Mouse (Mus musculus) spleen, postnatal 36 days (tissue): ENCODE results near the gene Vpreb3.

Source experiments
- DNase-seq, 2 experiments: peaks; one replicate each; pipeline ENCODE4 v3.0.0; 2022; ENCODE audit warnings: low spot score in 2 of 2, mixed read lengths in 1 of 2

Vpreb3 gene

GRCm38 (mm10) chr10:75942736-75943477 is at the start of gene Vpreb3:
Vpreb3 (plus strand) TSS chr10:75943057.
- DNase-seq: no peak

- DNase-seq: peak; percentile 97
Measured at GRCm38 (mm10) chr10:75893089-75893750, 49.6 kb upstream of the Vpreb3 start, which contains the start of gene Derl3. Derl3 (plus strand) TSS chr10:75893413.

GRCm38 (mm10) chr10:75894601-75895000 is 48.3 kb upstream of the Vpreb3 start:
- peak; percentile 25 to 34 for DNase-seq

GRCm38 (mm10) chr10:75895730-75896129 is 47.1 kb upstream of the Vpreb3 start:
- no peak for DNase-seq

GRCm38 (mm10) chr10:75896208-75896607 is 46.6 kb upstream of the Vpreb3 start:
- no peak for DNase-seq

- DNase-seq: peak; percentile 13 to 37
Measured at GRCm38 (mm10) chr10:75897373-75897772, 45.5 kb upstream of the Vpreb3 start.

GRCm38 (mm10) chr10:75898039-75898564 is 44.8 kb upstream of the Vpreb3 start:
- no peak for DNase-seq

GRCm38 (mm10) chr10:75898846-75899245 is 44.0 kb upstream of the Vpreb3 start:
- no peak for DNase-seq

- DNase-seq: no peak
Measured at GRCm38 (mm10) chr10:75904391-75904790, 38.5 kb upstream of the Vpreb3 start.

GRCm38 (mm10) chr10:75906882-75907281 is 36.0 kb upstream of the Vpreb3 start:
- no peak for DNase-seq

GRCm38 (mm10) chr10:75910698-75911097 is 32.2 kb upstream of the Vpreb3 start:
- no peak for DNase-seq

GRCm38 (mm10) chr10:75913013-75913589 is 29.8 kb upstream of the Vpreb3 start:
- DNase-seq: no peak

GRCm38 (mm10) chr10:75915557-75915956 is 27.3 kb upstream of the Vpreb3 start:
- no peak for DNase-seq

- no peak for DNase-seq
Measured at GRCm38 (mm10) chr10:75916840-75917239, 26.0 kb upstream of the Vpreb3 start.

GRCm38 (mm10) chr10:75919026-75919425 is 23.8 kb upstream of the Vpreb3 start:
- no peak for DNase-seq

GRCm38 (mm10) chr10:75921026-75921725 is 21.7 kb upstream of the Vpreb3 start, which contains the start of gene Smarcb1:
Smarcb1 (minus strand) TSS chr10:75921617.
- peak; percentile 93 to 94 for DNase-seq

- DNase-seq: no peak
Measured at GRCm38 (mm10) chr10:75921726-75922560, 20.9 kb upstream of the Vpreb3 start.

- DNase-seq: no peak
Measured at GRCm38 (mm10) chr10:75924324-75924723, 18.5 kb upstream of the Vpreb3 start.

GRCm38 (mm10) chr10:75926396-75926795 is 16.5 kb upstream of the Vpreb3 start:
- DNase-seq: no peak

GRCm38 (mm10) chr10:75930304-75930703 is 12.6 kb upstream of the Vpreb3 start:
- no peak for DNase-seq

GRCm38 (mm10) chr10:75931311-75931710 is 11.5 kb upstream of the Vpreb3 start:
- DNase-seq: no peak
